Mouse (Mus musculus): ENCODE data around the gene Bpnt1.

DNA sequence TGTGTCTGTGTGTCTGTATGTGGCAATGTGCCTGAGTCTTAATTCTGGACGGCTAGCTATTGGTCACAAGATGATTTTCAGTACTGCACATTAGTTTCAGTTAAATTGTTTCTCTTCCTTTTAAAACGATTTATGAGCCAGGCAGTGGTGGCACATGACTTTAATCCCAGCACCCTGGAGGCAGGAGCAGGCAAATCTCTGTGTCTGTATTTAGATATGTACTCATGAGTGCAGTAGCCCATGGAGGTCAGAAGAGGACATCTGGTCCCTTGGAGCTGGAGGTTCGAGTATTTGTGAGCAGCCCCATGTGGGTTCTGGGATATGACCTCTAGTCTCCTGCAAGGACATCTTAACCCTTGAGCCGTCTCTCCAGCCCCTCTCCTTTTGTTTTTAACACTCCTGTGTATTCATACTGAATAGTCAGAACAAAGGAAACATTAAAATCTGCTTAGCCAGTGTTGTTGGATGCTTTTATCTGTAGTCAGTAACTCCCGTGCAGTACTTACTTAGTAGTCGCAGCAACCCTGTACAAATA, 3.3 kb downstream of the Bpnt1 start:
- TF ChIP-seq CTCF (IDR thresholded peaks at IDR 0.05; ENCODE audit: low read depth, low read length) (no peak), POLR2A (IDR thresholded peaks at IDR 0.05; ENCODE audit: extremely low read depth, insufficient read depth, low read length) (no peak)

Data from liver, adult 2 months (tissue).